Mouse (Mus musculus): ENCODE data around the gene Ywhah. TPM values are rescaled to one million over a fixed set of nuclear protein-coding genes. Genes with fewer than 3 reads are reported as not detected.
"Not testable (repeated sequence)": the region's sequence is repeated elsewhere in the genome, so short reads cannot be mapped to it uniquely, and the experiment has no call there.

Gene Ywhah
- polyA plus RNA-seq, 1 experiment, result 229 TPM

- DNase-seq (ENCODE audit: low spot score), result no peak
Observed at GRCm38 (mm10) chr5:33011132-33012106, 7.2 kb upstream of the Ywhah start.

- no peak for DNase-seq (ENCODE audit: low spot score)
Observed at GRCm38 (mm10) chr5:33014096-33014495, 4.5 kb upstream of the Ywhah start.

- no peak for DNase-seq (ENCODE audit: low spot score)
Observed at GRCm38 (mm10) chr5:33015579-33015978, 3.0 kb upstream of the Ywhah start.

GRCm38 (mm10) chr5:33018189-33018560, 441 bp upstream of the Ywhah start:
- no peak for DNase-seq (ENCODE audit: low spot score)

GRCm38 (mm10) chr5:33019426-33019821, 808 bp downstream of the Ywhah start:
- no peak for DNase-seq (ENCODE audit: low spot score)

- no peak for DNase-seq (ENCODE audit: low spot score)
Observed at GRCm38 (mm10) chr5:33021622-33022021, 3.0 kb downstream of the Ywhah start.

GRCm38 (mm10) chr5:33023337-33023736, 4.7 kb downstream of the Ywhah start:
- DNase-seq (ENCODE audit: low spot score), result no peak

GRCm38 (mm10) chr5:33024474-33024873, 5.9 kb downstream of the Ywhah start:
- DNase-seq (ENCODE audit: low spot score), result no peak

- no peak for DNase-seq (ENCODE audit: low spot score)
Observed at GRCm38 (mm10) chr5:33028656-33029055, 10.0 kb downstream of the Ywhah start.

GRCm38 (mm10) chr5:33030425-33031175, 12.0 kb downstream of the Ywhah start:
- no peak for DNase-seq (ENCODE audit: low spot score)

- DNase-seq (ENCODE audit: low spot score), result no peak
Observed at GRCm38 (mm10) chr5:33032036-33032773, 13.6 kb downstream of the Ywhah start.

GRCm38 (mm10) chr5:33033121-33033520, 14.5 kb downstream of the Ywhah start:
- DNase-seq (ENCODE audit: low spot score), result peak; percentile 56

GRCm38 (mm10) chr5:33033633-33034032, 15.0 kb downstream of the Ywhah start:
- DNase-seq (ENCODE audit: low spot score), result not testable (repeated sequence)

GRCm38 (mm10) chr5:33034100-33034499, 15.5 kb downstream of the Ywhah start:
- DNase-seq (ENCODE audit: low spot score), result no peak

GRCm38 (mm10) chr5:33034916-33035315, 16.3 kb downstream of the Ywhah start:
- DNase-seq (ENCODE audit: low spot score), result no peak

GRCm38 (mm10) chr5:33038656-33039509, 20.3 kb downstream of the Ywhah start:
- no peak for DNase-seq (ENCODE audit: low spot score)

GRCm38 (mm10) chr5:33039510-33039911, 20.9 kb downstream of the Ywhah start:
- DNase-seq (ENCODE audit: low spot score), result no peak

- not testable (repeated sequence) for DNase-seq (ENCODE audit: low spot score)
Observed at GRCm38 (mm10) chr5:33040735-33041134, 22.1 kb downstream of the Ywhah start.

- no peak for DNase-seq (ENCODE audit: low spot score)
Observed at GRCm38 (mm10) chr5:33043397-33043796, 24.8 kb downstream of the Ywhah start.

GRCm38 (mm10) chr5:33044636-33045315, 26.2 kb downstream of the Ywhah start:
- DNase-seq (ENCODE audit: low spot score), result no peak
